Mouse (Mus musculus) layer of hippocampus, postnatal 14 days (tissue): ENCODE measurements around the gene Slc4a2. TPM values are rescaled to one million over a fixed set of nuclear protein-coding genes. Genes with fewer than 3 reads are reported as not detected.

Experiments
- DNase-seq, 2 experiments: peaks; one replicate each; pipeline ENCODE4 v3.0.0; 2021 to 2022; ENCODE audit warnings: low spot score in 2 of 2, mixed read lengths in 1 of 2
- total RNA-seq, 2 experiments: library from RNA; stranded (reverse); gene quantifications; 2 replicates each; pipeline ENCODE4 v1.2.3; 2021

Slc4a2 gene
- total RNA-seq, 2 experiments from 2014 or later = 33.0 to 45.8 TPM

DNA sequence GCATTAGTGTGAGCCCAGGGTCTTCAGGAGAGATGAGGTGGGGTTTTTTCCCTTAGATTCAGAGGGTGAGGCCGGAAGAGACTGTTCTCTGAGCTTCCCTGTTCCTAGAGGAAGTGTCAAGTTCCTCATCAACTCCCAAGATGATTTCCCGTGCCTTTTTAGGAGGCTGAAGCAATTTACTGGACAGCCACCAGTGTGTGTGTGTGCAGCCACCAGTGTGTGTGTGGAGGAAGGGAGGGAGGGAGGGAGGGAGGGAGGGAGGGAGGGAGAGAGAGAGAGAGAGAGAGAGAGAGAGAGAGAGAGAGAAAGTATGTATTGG lies 30.3 kb downstream of the Slc4a2 start:
- DNase-seq = no peak

GRCm38 (mm10) chr5:24455076-24455475 lies 31.4 kb downstream of the Slc4a2 start:
- DNase-seq = no peak

DNA sequence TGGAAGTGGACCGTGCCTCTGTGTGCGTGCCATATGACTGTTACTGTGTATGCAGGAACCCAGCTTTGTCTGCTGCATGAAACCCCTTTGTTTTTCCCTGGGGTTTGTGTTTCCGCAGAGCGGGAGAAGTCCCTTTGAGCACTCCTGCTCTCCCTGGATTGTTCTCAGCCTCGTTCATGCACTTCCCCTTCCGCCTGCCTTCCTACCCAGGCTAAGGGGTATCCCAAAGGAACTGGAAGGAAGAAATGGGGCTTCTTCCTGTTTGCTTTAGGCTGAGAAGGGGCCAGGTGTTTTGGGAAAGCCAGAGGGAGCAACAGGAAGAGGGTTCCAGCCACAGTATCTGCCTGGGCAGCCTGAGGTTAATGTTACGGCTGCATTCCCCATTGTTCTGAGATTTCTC lies 32.0 kb downstream of the Slc4a2 start:
- DNase-seq = no peak

DNA sequence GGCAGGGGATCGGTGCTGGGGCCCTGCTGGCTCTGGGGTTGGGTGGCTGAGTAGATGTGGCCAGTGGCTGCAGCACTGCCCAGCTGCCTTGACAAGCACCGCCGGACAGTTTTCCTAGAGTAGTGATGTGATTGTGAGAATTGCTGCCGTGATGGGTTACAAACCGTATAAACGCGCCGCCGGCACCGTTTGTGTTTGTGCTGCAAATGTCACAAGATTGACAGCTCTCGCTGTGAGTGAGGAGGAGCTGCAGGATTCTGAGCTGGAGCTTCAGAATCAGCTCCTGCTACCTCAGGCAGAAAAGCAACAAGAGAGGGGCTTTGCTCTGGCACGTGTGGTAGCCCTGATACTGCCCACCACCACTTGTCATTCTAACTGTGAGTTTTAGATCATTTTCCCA lies 43.1 kb downstream of the Slc4a2 start:
- no peak for DNase-seq

GRCm38 (mm10) chr5:24470600-24470999 lies 47.0 kb downstream of the Slc4a2 start:
- DNase-seq = peak; percentile 55 to 65

- no peak for DNase-seq
These were observed 49.4 kb downstream of the Slc4a2 start for GRCm38 (mm10) chr5:24472884-24473619.

GRCm38 (mm10) chr5:24474025-24474722 lies 50.5 kb downstream of the Slc4a2 start:
- no peak for DNase-seq

DNA sequence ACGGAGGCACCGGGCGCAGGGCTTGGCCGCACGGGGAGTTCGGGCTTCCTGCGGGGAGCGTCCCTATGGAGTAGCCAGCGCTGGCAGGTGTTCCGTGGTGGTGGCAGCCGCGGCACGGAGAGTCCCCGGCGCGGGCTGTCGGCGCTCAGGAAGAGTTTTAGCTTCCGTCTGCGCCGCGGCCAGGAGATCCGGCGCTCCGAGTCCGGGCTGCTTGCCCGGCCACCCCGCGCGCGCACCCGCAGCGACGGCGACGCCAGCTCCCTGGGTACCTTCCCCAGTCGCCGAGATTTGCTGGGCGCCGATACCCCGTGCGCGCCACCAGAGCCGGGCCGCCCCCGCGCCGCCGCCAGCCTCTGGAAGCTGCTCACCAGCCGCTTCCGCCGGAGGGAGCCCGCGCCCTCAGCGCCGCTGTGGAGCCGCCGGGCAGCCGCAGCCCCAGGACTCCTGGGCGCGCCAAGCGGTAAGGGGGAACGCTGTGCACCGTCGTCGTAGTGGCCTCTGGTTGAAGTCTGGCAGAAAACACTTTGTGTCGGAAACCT lies 51.2 kb downstream of the Slc4a2 start:
- DNase-seq = peak; percentile 50 to 61

DNA sequence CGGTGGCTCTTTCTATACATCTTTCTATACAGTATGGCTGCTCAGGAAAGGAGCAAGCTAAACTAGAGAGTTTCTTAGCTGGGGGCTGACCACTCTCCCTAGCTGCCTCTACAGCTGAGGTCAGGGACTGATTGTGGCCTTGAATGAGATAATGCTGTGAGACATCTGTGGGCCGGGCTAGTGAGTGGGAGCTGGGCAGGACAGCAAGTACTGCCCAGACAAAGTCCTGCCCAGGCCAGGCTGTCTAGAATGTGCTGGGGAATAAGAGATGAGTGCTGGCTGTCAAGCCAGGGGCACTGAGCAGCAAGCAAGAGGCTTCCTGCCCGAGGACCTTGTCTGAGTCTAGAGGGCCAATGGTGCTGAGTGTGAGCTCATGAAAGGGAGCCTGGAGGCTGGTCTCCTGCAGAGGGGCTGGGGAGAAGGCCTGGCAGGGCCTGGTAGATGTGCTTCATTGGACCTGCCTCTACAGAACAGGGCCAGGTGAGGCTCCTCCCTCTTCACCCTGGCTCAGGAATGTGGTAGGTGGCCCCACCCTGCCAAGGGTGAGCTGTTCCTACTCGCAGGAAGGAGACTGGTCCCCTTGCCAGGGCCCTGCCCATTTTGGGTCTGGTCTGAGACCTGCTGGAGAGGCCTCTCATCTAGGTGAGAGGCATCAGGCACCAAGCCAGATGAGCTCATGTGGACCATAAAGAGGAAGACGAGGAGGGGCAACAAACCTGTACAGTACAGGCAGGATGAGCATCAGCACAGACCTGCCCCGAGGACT lies 52.0 kb downstream of the Slc4a2 start:
- DNase-seq = no peak

DNA sequence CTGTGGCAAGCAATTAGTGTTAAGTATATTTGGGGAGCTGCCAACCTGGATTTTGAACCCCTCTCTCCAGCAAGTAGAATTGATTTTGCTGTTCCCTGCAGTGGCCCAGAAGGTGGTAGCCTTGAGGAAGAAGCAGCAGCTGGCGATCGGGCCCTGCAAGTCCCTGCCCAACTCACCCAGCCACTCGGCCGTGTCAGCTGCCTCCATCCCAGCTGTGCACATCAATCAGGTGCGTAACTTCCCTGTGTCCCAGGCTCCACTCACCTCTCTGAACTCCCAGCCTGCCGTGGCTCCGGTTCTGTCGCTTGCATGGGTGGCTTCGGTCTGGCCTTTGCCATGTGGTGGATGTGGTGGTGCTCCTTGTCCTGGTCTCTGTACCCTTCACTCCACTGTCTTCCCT lies 54.3 kb downstream of the Slc4a2 start:
- no peak for DNase-seq

GRCm38 (mm10) chr5:24481647-24482046 lies 58.0 kb downstream of the Slc4a2 start:
- peak; percentile 48 to 57 for DNase-seq

DNA sequence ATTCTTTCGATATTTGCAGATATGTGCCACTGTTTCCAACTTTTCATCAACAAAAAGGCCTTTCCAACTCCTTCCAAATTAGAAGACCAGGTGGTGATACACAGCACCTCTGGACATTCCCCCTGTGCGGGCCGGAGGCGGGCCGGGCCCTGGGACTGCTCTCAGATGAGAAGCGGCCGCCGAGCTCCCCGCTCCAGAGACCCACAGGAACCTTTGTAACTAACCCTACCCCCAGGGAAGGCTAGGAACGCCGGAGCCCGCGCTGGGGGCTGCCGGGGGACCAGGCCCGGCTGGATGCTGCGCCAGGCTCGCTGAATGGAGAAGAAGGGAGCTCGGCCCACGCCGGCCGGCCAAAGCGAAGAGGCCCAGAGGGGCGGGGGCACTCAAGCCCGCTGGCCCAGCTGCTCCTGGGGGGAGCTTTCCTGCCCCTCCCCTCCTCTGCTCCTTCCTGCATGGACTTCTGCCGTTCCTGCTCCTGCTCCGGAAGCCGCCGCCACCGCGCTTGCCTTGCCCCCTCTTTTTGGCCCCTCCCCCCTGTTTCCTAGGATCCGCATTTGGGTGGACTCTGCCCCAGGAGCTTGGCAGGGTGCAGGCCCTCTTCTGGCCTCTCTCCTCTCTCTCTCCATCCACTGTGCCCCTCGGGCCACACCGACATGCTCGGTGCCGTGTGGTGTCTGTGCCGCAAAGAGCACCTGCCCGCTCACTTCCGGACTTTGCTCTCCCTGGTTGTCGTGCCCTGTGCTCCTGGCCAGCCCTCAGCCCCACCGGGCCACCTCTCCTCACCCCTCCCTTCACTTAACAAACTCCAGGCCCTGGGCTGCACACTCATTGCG lies 58.8 kb downstream of the Slc4a2 start:
- no peak for DNase-seq

GRCm38 (mm10) chr5:24483326-24483725 lies 59.7 kb downstream of the Slc4a2 start:
- DNase-seq = peak; percentile 57 to 58

DNA sequence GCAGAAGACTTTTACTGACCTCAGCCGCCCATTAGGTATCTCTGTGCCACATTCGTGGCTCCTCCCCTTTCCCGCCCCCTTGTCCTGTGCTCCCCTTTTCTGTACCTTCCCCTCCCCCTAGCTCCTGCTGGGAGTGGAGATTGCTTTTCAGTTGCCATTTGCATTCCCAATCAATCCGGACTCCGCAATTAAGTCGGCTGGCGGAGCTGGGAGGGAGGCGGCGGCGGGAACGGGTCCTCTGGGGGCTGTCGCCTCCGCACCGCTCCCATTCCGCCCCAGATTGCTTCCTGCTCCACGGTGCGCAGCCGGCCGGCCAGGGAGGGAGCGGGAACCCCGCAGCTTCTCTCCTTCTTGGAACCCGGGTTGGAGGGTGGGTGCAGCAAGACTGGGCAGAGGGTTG lies 61.3 kb downstream of the Slc4a2 start:
- DNase-seq = no peak

GRCm38 (mm10) chr5:24486097-24486496 lies 62.5 kb downstream of the Slc4a2 start:
- DNase-seq = peak; percentile 84 to 88

GRCm38 (mm10) chr5:24486738-24487137 lies 63.1 kb downstream of the Slc4a2 start:
- DNase-seq = no peak

GRCm38 (mm10) chr5:24490413-24490920 lies 66.8 kb downstream of the Slc4a2 start:
- no peak for DNase-seq
